Mouse (Mus musculus) myocyte (in vitro differentiated cells): ENCODE data around the gene Ube2m.

Experiments used
- CEBPB ChIP-seq: IDR thresholded peaks from 2 replicates; pipeline ENCODE4 v1.6.1; 2011; ENCODE audit warnings: mild to moderate bottlenecking, moderate library complexity; ENCODE audit not compliant: poor library complexity, insufficient read depth, severe bottlenecking
- E2F4 ChIP-seq: IDR thresholded peaks from one replicate; pipeline ENCODE4 v1.6.1; 2011; ENCODE audit warnings: mild to moderate bottlenecking, control low read depth, moderate library complexity; ENCODE audit not compliant: insufficient read depth
- MAX ChIP-seq: IDR thresholded peaks from one replicate; pipeline ENCODE4 v1.6.1; 2011; ENCODE audit warnings: low read depth, mild to moderate bottlenecking, control low read depth
- MYOD1 ChIP-seq, 3 experiments: IDR thresholded peaks; one replicate each; pipeline ENCODE4 v1.6.1; 2011; ENCODE audit warnings: control low read depth in 2 of 3, low read depth in 2 of 3, mild to moderate bottlenecking in 2 of 3, moderate library complexity in 1 of 3; ENCODE audit not compliant: insufficient read length in 2 of 3, control insufficient read depth in 1 of 3
- MYOG ChIP-seq, 3 experiments: IDR thresholded peaks; one replicate each; pipeline ENCODE4 v1.6.1; 2011; ENCODE audit warnings: control low read depth in 2 of 3, low read depth in 2 of 3, mild to moderate bottlenecking in 2 of 3; ENCODE audit not compliant: insufficient read length in 2 of 3, control insufficient read depth in 1 of 3, insufficient read depth in 1 of 3
- POLR2A ChIP-seq: IDR thresholded peaks from one replicate; pipeline ENCODE4 v1.6.1; 2011; ENCODE audit warnings: low read depth, mild to moderate bottlenecking, control low read depth, moderate library complexity; ENCODE audit not compliant: insufficient read length
- POLR2AphosphoS2 ChIP-seq: IDR thresholded peaks from one replicate; pipeline ENCODE4 v1.6.1; 2011; ENCODE audit warnings: low read depth, control low read depth; ENCODE audit not compliant: insufficient read length
- SRF ChIP-seq: IDR thresholded peaks from one replicate; pipeline ENCODE4 v1.6.1; 2011; ENCODE audit warnings: low read depth; ENCODE audit not compliant: control insufficient read depth, insufficient read length
- TCF12 ChIP-seq: IDR thresholded peaks from one replicate; pipeline ENCODE4 v1.6.1; 2011; ENCODE audit warnings: mild to moderate bottlenecking, control low read depth; ENCODE audit not compliant: poor library complexity, insufficient read depth, severe bottlenecking
- TCF3 ChIP-seq: IDR thresholded peaks from one replicate; pipeline ENCODE4 v1.6.1; 2011; ENCODE audit warnings: low read depth, control low read depth; ENCODE audit not compliant: insufficient read length
- USF1 ChIP-seq: IDR thresholded peaks from one replicate; pipeline ENCODE4 v1.6.1; 2011; ENCODE audit warnings: low read depth, mild to moderate bottlenecking, control low read depth, moderate library complexity

DNA sequence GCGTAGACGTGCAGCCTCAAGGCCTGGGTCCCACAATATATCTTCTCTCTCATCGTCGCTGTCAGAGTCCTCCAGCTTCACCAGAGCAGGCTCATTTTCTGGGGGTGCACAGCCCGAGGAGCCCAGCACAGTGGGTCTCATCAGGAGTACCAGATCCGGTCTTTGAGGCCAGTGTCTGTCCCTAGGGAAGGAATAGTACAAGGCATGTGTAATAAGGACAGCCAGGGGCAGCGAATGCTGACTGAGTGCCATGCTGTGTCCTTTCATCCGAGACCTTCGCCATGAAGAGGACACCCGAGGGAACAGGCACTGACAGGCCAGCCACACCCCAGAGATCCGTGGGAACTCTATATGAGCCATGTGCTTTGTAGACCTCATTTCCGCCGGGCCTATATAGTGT, 14.9 kb upstream of the Ube2m start:
- TF ChIP-seq TCF12 (no peak), POLR2A (no peak), E2F4 (no peak), MAX (no peak), CEBPB (no peak), MYOG (IDR thresholded peaks at IDR 0.05; ENCODE audit: control insufficient read depth in 1 of 3, insufficient read depth in 1 of 3, insufficient read length in 2 of 3, low read depth in 2 of 3) (no peak), TCF3 (no peak), POLR2AphosphoS2 (no peak), MYOD1 (IDR thresholded peaks at IDR 0.05; ENCODE audit: control insufficient read depth in 1 of 3, insufficient read length in 2 of 3, low read depth in 2 of 3) (no peak), SRF (no peak), USF1 (no peak)
